Mouse (Mus musculus) limb, embryonic 13.5 days (tissue): ENCODE data around the gene Hist1h2ab. TPM values are rescaled to one million over a fixed set of nuclear protein-coding genes. Genes with fewer than 3 reads are reported as not detected.
"Not testable (repeated sequence)": the region's sequence is repeated elsewhere in the genome, so short reads cannot be mapped to it uniquely, and the experiment has no call there.

Experiments used
- ATAC-seq: fragments of 200-750 bp; cut with Nextera tagmentation; 2 replicates; pipeline ENCODE4 v1.8.0; 2017; ENCODE audit warnings: low read depth, moderate number of reproducible peaks, moderate TSS enrichment; ENCODE audit not compliant: low FRiP score
- H3K27ac ChIP-seq: fragments of 300-500 bp; sonication (generic); 2 replicates; pipeline ENCODE4 v1.5.1; 2015; ENCODE audit warnings: inconsistent platforms, mild to moderate bottlenecking, moderate library complexity
- H3K27me3 ChIP-seq: fragments of 300-500 bp; sonication (generic); 2 replicates; pipeline ENCODE4 v1.6.1; 2015; ENCODE audit warnings: mild to moderate bottlenecking, inconsistent platforms
- H3K36me3 ChIP-seq: fragments of 300-500 bp; sonication (generic); 2 replicates; pipeline ENCODE4 v1.6.1; 2015; ENCODE audit warnings: inconsistent platforms, mild to moderate bottlenecking, moderate library complexity
- H3K4me1 ChIP-seq: fragments of 300-500 bp; sonication (generic); 2 replicates; pipeline ENCODE4 v1.6.1; 2015; ENCODE audit warnings: inconsistent platforms
- H3K4me2 ChIP-seq: fragments of 300-500 bp; sonication (generic); replicated peaks from 2 replicates; pipeline ENCODE4 v1.6.1; 2015; ENCODE audit warnings: inconsistent platforms, mild to moderate bottlenecking, moderate library complexity
- H3K4me3 ChIP-seq: fragments of 300-500 bp; sonication (generic); 2 replicates; pipeline ENCODE4 v1.5.1; 2015; ENCODE audit warnings: moderate library complexity, mild to moderate bottlenecking, inconsistent platforms
- H3K9ac ChIP-seq: fragments of 300-500 bp; sonication (generic); 2 replicates; pipeline ENCODE4 v1.6.1; 2015; ENCODE audit warnings: mild to moderate bottlenecking, inconsistent platforms
- H3K9me3 ChIP-seq: fragments of 300-500 bp; sonication (generic); 2 replicates; pipeline ENCODE4 v1.6.1; 2016; ENCODE audit warnings: inconsistent platforms
- WGBS: fragments of 180-500 bp; shearing (Covaris S2); methylation state at CpG from one replicate; pipeline ENCODE4 v1.1.7; 2015; 5-methylcytosine and 5-hydroxymethylcytosine counted together
- polyA plus RNA-seq: library from polyadenylated mRNA; unstranded; fragments of >200 nt; fragmentation: Nextera tagmentation; extraction: Ambion mirVana; gene quantifications from 2 replicates; pipeline ENCODE4 v1.2.1, GENCODE M21; 2015

Hist1h2ab gene
- polyA plus RNA-seq, 1 experiment from 2014 or later = 47.8 TPM

- H3K27ac ChIP-seq = not testable (repeated sequence)
Measured at GRCm38 (mm10) chr13:23717593-23718245, 33.2 kb upstream of the Hist1h2ab start.

GRCm38 (mm10) chr13:23724239-23724638, 26.7 kb upstream of the Hist1h2ab start:
- 83% methylated on average over 4 of the region's 4 CpGs for WGBS
- H3K36me3 ChIP-seq = no peaks in the 10 kb centered on the region
- H3K27me3 ChIP-seq = no peaks in the 10 kb centered on the region
- no peak overlapping the region for H3K9ac ChIP-seq
- no peak overlapping the region for H3K4me2 ChIP-seq
- no peaks in the 10 kb centered on the region for H3K4me1 ChIP-seq
- no peak overlapping the region for H3K27ac ChIP-seq
- no peak for ATAC-seq
- no peak overlapping the region for H3K4me3 ChIP-seq
- no peaks in the 10 kb centered on the region for H3K9me3 ChIP-seq

More at GRCm38 (mm10) chr13:23717593-23718245, 33.2 kb upstream of the Hist1h2ab start:
- not testable (repeated sequence) for H3K4me2 ChIP-seq, H3K36me3 ChIP-seq, H3K9me3 ChIP-seq, ATAC-seq, H3K4me3 ChIP-seq, H3K27me3 ChIP-seq
- Histone ChIP-seq H3K9ac (0 out of 2 replicates have a peak overlapping the region, but pooled peaks have one; percentile 50), H3K4me1 (peaks cover 15% of the 10 kb centered on the region)
- WGBS = 10% methylated on average over 2 of the region's 2 CpGs

- H3K9ac ChIP-seq = no peak overlapping the region
- no peak overlapping the region for H3K4me3 ChIP-seq
- H3K36me3 ChIP-seq = no peaks in the 10 kb centered on the region
- H3K27ac ChIP-seq = no peak overlapping the region
- H3K4me2 ChIP-seq = no peak overlapping the region
- 22% methylated on average over 1 of the region's 1 CpGs for WGBS
- no peak for ATAC-seq
- no peaks in the 10 kb centered on the region for H3K9me3 ChIP-seq
- no peaks in the 10 kb centered on the region for H3K27me3 ChIP-seq
- no peaks in the 10 kb centered on the region for H3K4me1 ChIP-seq
Measured at GRCm38 (mm10) chr13:23725213-23725612, 25.7 kb upstream of the Hist1h2ab start.

GRCm38 (mm10) chr13:23728472-23729191, 22.3 kb upstream of the Hist1h2ab start:
- H3K9ac ChIP-seq = no peak overlapping the region
- 88% methylated on average over 18 of the region's 18 CpGs for WGBS
- no peaks in the 10 kb centered on the region for H3K9me3 ChIP-seq
- H3K4me3 ChIP-seq = no peak overlapping the region
- no peak overlapping the region for H3K27ac ChIP-seq
- no peaks in the 10 kb centered on the region for H3K27me3 ChIP-seq
- H3K36me3 ChIP-seq = no peaks in the 10 kb centered on the region
- H3K4me1 ChIP-seq = no peaks in the 10 kb centered on the region
- ATAC-seq = no peak
- H3K4me2 ChIP-seq = no peak overlapping the region

GRCm38 (mm10) chr13:23729192-23729525, 21.8 kb upstream of the Hist1h2ab start:
- Histone ChIP-seq H3K4me3 (no peak overlapping the region), H3K4me1 (no peaks in the 10 kb centered on the region), H3K9me3 (no peaks in the 10 kb centered on the region), H3K9ac (no peak overlapping the region), H3K27me3 (no peaks in the 10 kb centered on the region), H3K36me3 (no peaks in the 10 kb centered on the region), H3K4me2 (no peak overlapping the region), H3K27ac (no peak overlapping the region)
- no peak for ATAC-seq
- 94% methylated on average over 9 of the region's 9 CpGs for WGBS

GRCm38 (mm10) chr13:23729706-23730105, 21.2 kb upstream of the Hist1h2ab start:
- H3K36me3 ChIP-seq = no peaks in the 10 kb centered on the region
- no peak overlapping the region for H3K4me2 ChIP-seq
- WGBS = 90% methylated on average over 5 of the region's 5 CpGs
- H3K27me3 ChIP-seq = no peaks in the 10 kb centered on the region
- H3K4me1 ChIP-seq = no peaks in the 10 kb centered on the region
- H3K4me3 ChIP-seq = no peak overlapping the region
- no peak for ATAC-seq
- H3K9ac ChIP-seq = no peak overlapping the region
- no peak overlapping the region for H3K27ac ChIP-seq
- no peaks in the 10 kb centered on the region for H3K9me3 ChIP-seq

GRCm38 (mm10) chr13:23730479-23730878, 20.4 kb upstream of the Hist1h2ab start:
- Histone ChIP-seq H3K4me2 (no peak overlapping the region), H3K4me3 (no peak overlapping the region), H3K9ac (no peak overlapping the region), H3K4me1 (no peaks in the 10 kb centered on the region), H3K27ac (no peak overlapping the region), H3K36me3 (no peaks in the 10 kb centered on the region), H3K9me3 (no peaks in the 10 kb centered on the region), H3K27me3 (no peaks in the 10 kb centered on the region)
- 47% methylated on average over 8 of the region's 8 CpGs for WGBS
- ATAC-seq = no peak

- ATAC-seq = no peak
- H3K36me3 ChIP-seq = no peaks in the 10 kb centered on the region
- H3K27me3 ChIP-seq = no peaks in the 10 kb centered on the region
- H3K27ac ChIP-seq = no peak overlapping the region
- 23% methylated on average over 8 of the region's 8 CpGs for WGBS
- H3K4me3 ChIP-seq = no peak overlapping the region
- no peaks in the 10 kb centered on the region for H3K9me3 ChIP-seq
- no peak overlapping the region for H3K9ac ChIP-seq
- H3K4me1 ChIP-seq = no peaks in the 10 kb centered on the region
- H3K4me2 ChIP-seq = no peak overlapping the region
Measured at GRCm38 (mm10) chr13:23732156-23732804, 18.6 kb upstream of the Hist1h2ab start.

GRCm38 (mm10) chr13:23737091-23737490, 13.8 kb upstream of the Hist1h2ab start:
- Histone ChIP-seq H3K27ac (no peak overlapping the region), H3K4me2 (no peak overlapping the region), H3K36me3 (no peaks in the 10 kb centered on the region), H3K4me1 (peaks cover 13% of the 10 kb centered on the region), H3K9me3 (no peaks in the 10 kb centered on the region), H3K4me3 (no peak overlapping the region), H3K9ac (no peak overlapping the region), H3K27me3 (no peaks in the 10 kb centered on the region)
- 79% methylated on average over 5 of the region's 5 CpGs for WGBS
- ATAC-seq = no peak

- Histone ChIP-seq H3K4me1 (peaks cover 13% of the 10 kb centered on the region), H3K9ac (peak overlapping the region; percentile 89), H3K9me3 (no peaks in the 10 kb centered on the region), H3K4me2 (peak overlapping the region; percentile 95), H3K27me3 (no peaks in the 10 kb centered on the region), H3K36me3 (no peaks in the 10 kb centered on the region), H3K27ac (peak overlapping the region; percentile 98), H3K4me3 (peak overlapping the region; percentile 64)
- 21% methylated on average over 4 of the region's 4 CpGs for WGBS
- ATAC-seq = no peak
Measured at GRCm38 (mm10) chr13:23738041-23738440, 12.9 kb upstream of the Hist1h2ab start.

GRCm38 (mm10) chr13:23738677-23739068, 12.3 kb upstream of the Hist1h2ab start, which contains the start of gene Hist1h1c:
Gene Hist1h1c (plus strand): TSS chr13:23738808.
- peak; percentile 93 for ATAC-seq
- H3K4me1 ChIP-seq = peaks cover 13% of the 10 kb centered on the region
- peak within 1 kb of the TSS; percentile 64 for H3K4me3 ChIP-seq
- no peaks in the 10 kb centered on the region for H3K27me3 ChIP-seq
- under 1% methylated on average over 34 of the region's 38 CpGs for WGBS
- no peaks in the 10 kb centered on the region for H3K36me3 ChIP-seq
- H3K9me3 ChIP-seq = no peaks in the 10 kb centered on the region
- H3K9ac ChIP-seq = peak within 1 kb of the TSS; percentile 89
- H3K27ac ChIP-seq = peak within 1 kb of the TSS; percentile 98
- H3K4me2 ChIP-seq = peak within 1 kb of the TSS; percentile 95
